Mouse (Mus musculus) left cerebral cortex, adult 18-20 months (tissue): ENCODE data around the gene Gzmk. TPM values are rescaled to one million over a fixed set of nuclear protein-coding genes. Genes with fewer than 3 reads are reported as not detected.
"Not testable (repeated sequence)": the region's sequence is repeated elsewhere in the genome, so short reads cannot be mapped to it uniquely, and the experiment has no call there.

Experiments used
- DNase-seq, 2 experiments: peaks; one replicate each; pipeline ENCODE4 v3.0.0; 2021 to 2022; ENCODE audit warnings: low spot score in 2 of 2, mixed read lengths in 1 of 2
- long read RNA-seq, 2 experiments: library from polyadenylated mRNA; stranded (forward); transcript quantifications; one replicate each; pipeline ENCODE4 v2.0.0; 2021
- total RNA-seq, 2 experiments: library from RNA; stranded (reverse); gene quantifications; 2 replicates each; pipeline ENCODE4 v1.2.3; 2021

The Gzmk gene
- under 1 TPM in 1 of 2 experiments, not detected in 1; 0.37 TPM for total RNA-seq
- long read RNA-seq, experiment 1: 0 reads
- long read RNA-seq, experiment 2, partial matches to known transcripts: 0 of 1 reads
- long read RNA-seq, experiment 2, other reads (novel, unspliced or antisense): 1 of 1 reads

GRCm38 (mm10) chr13:113225811-113226210 is at the start of gene Gzmk:
TSS of gene Gzmk (minus strand) at chr13:113225908.
- DNase-seq: peak; percentile 19 to 33

GRCm38 (mm10) chr13:113271189-113271588 is 45.5 kb upstream of the Gzmk start:
- DNase-seq: no peak

GRCm38 (mm10) chr13:113269777-113270776 is 44.4 kb upstream of the Gzmk start:
- DNase-seq: peak; percentile 81 to 87

- DNase-seq: no peak
These were observed 41.5 kb upstream of the Gzmk start for GRCm38 (mm10) chr13:113267204-113267603.

GRCm38 (mm10) chr13:113266495-113266951 is 40.8 kb upstream of the Gzmk start:
- DNase-seq: peak; percentile 68 to 84

- DNase-seq: peak; percentile 47 to 71
These were observed 39.5 kb upstream of the Gzmk start for GRCm38 (mm10) chr13:113265257-113265656.

- DNase-seq: peak; percentile 34 to 38
These were observed 37.1 kb upstream of the Gzmk start for GRCm38 (mm10) chr13:113262822-113263221.

- DNase-seq: no peak
These were observed 33.5 kb upstream of the Gzmk start for GRCm38 (mm10) chr13:113259237-113259636.

- DNase-seq: no peak
These were observed 31.5 kb upstream of the Gzmk start for GRCm38 (mm10) chr13:113257190-113257589.

- DNase-seq: no peak
These were observed 31.1 kb upstream of the Gzmk start for GRCm38 (mm10) chr13:113256766-113257165.

- not testable (repeated sequence) for DNase-seq
These were observed 26.9 kb upstream of the Gzmk start for GRCm38 (mm10) chr13:113252580-113252979.

GRCm38 (mm10) chr13:113245025-113245424 is 19.3 kb upstream of the Gzmk start:
- no peak for DNase-seq

- DNase-seq: no peak
These were observed 16.4 kb upstream of the Gzmk start for GRCm38 (mm10) chr13:113242129-113242528.

GRCm38 (mm10) chr13:113227666-113228463 is 2.2 kb upstream of the Gzmk start:
- peak in 1 of 2 experiments; percentile 6 for DNase-seq

- no peak for DNase-seq
These were observed 1.4 kb upstream of the Gzmk start for GRCm38 (mm10) chr13:113227076-113227475.

- DNase-seq: peak; percentile 39 to 57
These were observed 1.6 kb downstream of the Gzmk start for GRCm38 (mm10) chr13:113224105-113224504.

GRCm38 (mm10) chr13:113221851-113222250 is 3.9 kb downstream of the Gzmk start:
- no peak for DNase-seq

- no peak for DNase-seq
These were observed 11.8 kb downstream of the Gzmk start for GRCm38 (mm10) chr13:113213865-113214264.

GRCm38 (mm10) chr13:113212401-113212800 is 13.3 kb downstream of the Gzmk start:
- no peak for DNase-seq

GRCm38 (mm10) chr13:113211345-113211744 is 14.4 kb downstream of the Gzmk start:
- no peak for DNase-seq

- no peak for DNase-seq
These were observed 16.1 kb downstream of the Gzmk start, which contains the start of gene Esm1 for GRCm38 (mm10) chr13:113209624-113210023. TSS of gene Esm1 (plus strand) at chr13:113209659.
